11 mouse cellular contexts compared by ENCODE assay signal in the genomic region with DNA sequence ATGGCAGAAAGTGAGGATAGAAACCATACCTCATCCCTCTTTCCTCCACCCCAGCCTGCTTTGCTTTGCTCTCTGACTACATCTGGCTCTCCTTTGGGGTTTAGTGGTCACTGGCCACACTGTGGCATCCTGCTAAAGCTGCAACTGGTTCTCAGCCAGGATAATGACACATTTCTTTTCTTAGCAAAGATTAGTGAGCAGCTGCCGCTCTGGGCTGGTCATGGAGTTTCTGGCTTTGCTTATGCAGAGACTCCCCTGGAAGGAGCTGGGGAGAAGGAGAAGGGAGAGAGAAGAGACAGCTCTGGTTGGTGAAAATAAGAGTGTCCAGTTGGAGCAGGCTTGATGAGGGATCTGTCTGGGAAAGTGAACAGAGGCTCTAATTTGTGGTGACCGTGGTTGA. TPM values are rescaled to one million over a fixed set of nuclear protein-coding genes. Genes with fewer than 3 reads are reported as not detected.
DNase-seq lines count a peak whose midpoint lies in the region; ATAC-seq lines count a peak whose summit lies in the region.
"Had no signal": no experiment of that assay in that cellular context is flagged by ENCODE, and none has a peak within 500 bp of the region (broad histone marks: within the 10 kb centered on the region; RNA-seq: fewer than 3 reads in every experiment).

No protein-coding gene starts in this region.

- intact Hi-C loops in gastrocnemius, postnatal 36 days (cut with DNase I): no loop called here
- intact Hi-C loops in heart, postnatal 25 days (cut with DNase I): no loop called here

- peak; percentile 74 for DNase-seq in 3134 (ENCODE audit: extremely low read depth, insufficient read length, low spot score)
- peak; percentile 73 for DNase-seq in Muller cell, postnatal 12 days (ENCODE audit: inconsistent ontology term)
- DNase-seq in gastrocnemius, postnatal 36 days: peak; percentile 23 to 29
- DNase-seq in heart, postnatal 25 days (ENCODE audit: low spot score): peak; percentile 13
- DNase-seq in yolk sac, embryonic 10.5 days (ENCODE audit: low spot score): no peak
- DNase-seq in spleen, postnatal 14 days (ENCODE audit: low spot score in 2 of 2): no peak
- DNase-seq: lung, adult 2 months; right cerebral cortex, postnatal 25 days had no signal

- no peak for ATAC-seq in inflammation-experienced regulatory T-cells, adult 6 months
- ATAC-seq in activated CD4-positive, CD25-positive, alpha-beta regulatory T cell, adult 4 months: no peak
- ATAC-seq: intestine, embryonic 16.5 days had no signal

RNA-seq across cellular contexts. Expression of gene Sh3pxd2b, which starts 50.8 kb away (rescaled TPM):
- 1 to 10 TPM; 3.6 to 4.3 TPM for total RNA-seq in gastrocnemius, postnatal 36 days (2021)
- 1 to 10 TPM; 5.8 to 7.7 TPM for total RNA-seq in heart, postnatal 25 days (2021)
- polyA plus RNA-seq in inflammation-experienced regulatory T-cells, adult 6 months (2017; shearing (Covaris generic)): not detected
- under 1 TPM in 1 of 2 experiments, not detected in 1; 0.06 TPM for polyA plus RNA-seq in activated CD4-positive, CD25-positive, alpha-beta regulatory T cell, adult 4 months (2017; shearing (Covaris generic))

RNA-seq across cellular contexts. Expression of gene Ubtd2, which starts 56.7 kb away (rescaled TPM):
- total RNA-seq in gastrocnemius, postnatal 36 days (2021): 10 to 100 TPM in 1 of 2 experiments, 1 to 10 TPM in 1; 9.0 to 11.2 TPM
- total RNA-seq in heart, postnatal 25 days (2021): 1 to 10 TPM; 6.3 to 8.9 TPM
- polyA plus RNA-seq in inflammation-experienced regulatory T-cells, adult 6 months (2017; shearing (Covaris generic)): 1 to 10 TPM; 2.1 to 3.7 (median 2.9) TPM
- polyA plus RNA-seq in activated CD4-positive, CD25-positive, alpha-beta regulatory T cell, adult 4 months (2017; shearing (Covaris generic)): 1 to 10 TPM; 2.3 to 3.1 TPM

Comparison
In these comparisons a context has a peak if more than half of its experiments do, and no peak if none do; other contexts are left out.
1. DNase-seq: peak in 3134 (single experiment), Muller cell, postnatal 12 days (single experiment), gastrocnemius, postnatal 36 days (2 of 2) and heart, postnatal 25 days (single experiment); none in yolk sac, embryonic 10.5 days (single experiment) and spleen, postnatal 14 days (0 of 2).